Mouse (Mus musculus): ENCODE measurements at regions not wholly inside any gene's neighbourhood (a gene's known extent, or its start where the extent isn't known, plus 50 kb on each side); places are given as distances from the start of the nearest gene placed in this dataset.
A peak's percentile ranks its signal among the peaks of the same experiment; 100 is the strongest.

- DNase-seq = no peak
Observed at GRCm38 (mm10) chr3:104343096-104343495, 122.9 kb upstream of the Magi3 start.

- no peak for DNase-seq
Observed at GRCm38 (mm10) chr3:104342220-104342619, 122.0 kb upstream of the Magi3 start.

- no peak for DNase-seq
Observed at GRCm38 (mm10) chr3:104340331-104340730, 120.2 kb upstream of the Magi3 start.

GRCm38 (mm10) chr3:104336867-104337266, 116.7 kb upstream of the Magi3 start:
- no peak for DNase-seq

GRCm38 (mm10) chr3:104336308-104336707, 116.1 kb upstream of the Magi3 start:
- peak; percentile 41 to 55 for DNase-seq

- no peak for DNase-seq
Observed at GRCm38 (mm10) chr3:104334760-104335159, 114.6 kb upstream of the Magi3 start.

GRCm38 (mm10) chr3:104333345-104333744, 113.2 kb upstream of the Magi3 start:
- no peak for DNase-seq

GRCm38 (mm10) chr3:104330646-104331045, 110.5 kb upstream of the Magi3 start:
- DNase-seq = no peak

GRCm38 (mm10) chr3:104327829-104328228, 107.7 kb upstream of the Magi3 start:
- no peak for DNase-seq

- no peak for DNase-seq
Observed at GRCm38 (mm10) chr3:104327034-104327729, 107.0 kb upstream of the Magi3 start.

GRCm38 (mm10) chr3:104322591-104322990, 102.4 kb upstream of the Magi3 start:
- no peak for DNase-seq

- DNase-seq = peak in 1 of 2 experiments; percentile 18
Observed at GRCm38 (mm10) chr3:104320404-104320803, 100.2 kb upstream of the Magi3 start.

- no peak for DNase-seq
Observed at GRCm38 (mm10) chr3:104319377-104319776, 99.2 kb upstream of the Magi3 start.

GRCm38 (mm10) chr3:104318911-104319310, 98.7 kb upstream of the Magi3 start:
- DNase-seq = peak; percentile 37 to 49

- DNase-seq = no peak
Observed at GRCm38 (mm10) chr3:104317528-104317927, 97.4 kb upstream of the Magi3 start.

- no peak for DNase-seq
Observed at GRCm38 (mm10) chr3:104313063-104313462, 92.9 kb upstream of the Magi3 start.

- DNase-seq = no peak
Observed at GRCm38 (mm10) chr3:104306961-104307360, 86.8 kb upstream of the Magi3 start.

- no peak for DNase-seq
Observed at GRCm38 (mm10) chr3:104305904-104306563, 85.9 kb upstream of the Magi3 start.

GRCm38 (mm10) chr3:104303577-104303976, 83.4 kb upstream of the Magi3 start:
- peak; percentile 57 to 67 for DNase-seq

GRCm38 (mm10) chr3:104300201-104300600, 80.0 kb upstream of the Magi3 start:
- DNase-seq = no peak

GRCm38 (mm10) chr3:104298878-104299277, 78.7 kb upstream of the Magi3 start:
- no peak for DNase-seq

- no peak for DNase-seq
Observed at GRCm38 (mm10) chr3:104298409-104298808, 78.2 kb upstream of the Magi3 start.

- no peak for DNase-seq
Observed at GRCm38 (mm10) chr3:104297112-104297511, 76.9 kb upstream of the Magi3 start.

GRCm38 (mm10) chr3:104295856-104296255, 75.7 kb upstream of the Magi3 start:
- no peak for DNase-seq
